Mouse (Mus musculus) adipocyte (in vitro differentiated cells): ENCODE data around the gene 4930558K02Rik.

ENCODE experiments used
- DNase-seq: peaks from one replicate; pipeline ENCODE4 v3.0.0-alpha.2; 2016; ENCODE audit warnings: low spot score

The 4930558K02Rik gene

DNA sequence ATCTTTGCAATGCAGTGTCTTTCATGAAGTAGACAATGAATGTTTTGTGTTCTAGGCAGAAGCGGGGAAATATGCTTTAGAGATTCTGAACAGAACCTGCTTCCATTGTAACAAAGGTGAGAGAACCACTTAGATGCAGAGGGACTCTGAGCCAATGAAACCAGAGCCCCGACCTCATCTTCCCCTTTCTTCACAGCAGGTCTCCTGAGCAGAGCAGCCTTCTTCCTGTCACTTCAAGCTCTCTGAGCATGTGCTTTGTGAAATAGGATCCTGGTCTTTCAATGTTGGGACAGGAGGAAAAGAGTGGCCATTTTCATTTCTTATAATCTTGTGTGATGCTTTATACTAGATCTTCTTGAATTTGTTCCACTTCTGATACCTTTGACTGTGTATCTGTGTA, 79.3 kb downstream of the 4930558K02Rik start:
- no peak for DNase-seq

GRCm38 (mm10) chr1:161897235-161897634, 82.2 kb downstream of the 4930558K02Rik start:
- no peak for DNase-seq

DNA sequence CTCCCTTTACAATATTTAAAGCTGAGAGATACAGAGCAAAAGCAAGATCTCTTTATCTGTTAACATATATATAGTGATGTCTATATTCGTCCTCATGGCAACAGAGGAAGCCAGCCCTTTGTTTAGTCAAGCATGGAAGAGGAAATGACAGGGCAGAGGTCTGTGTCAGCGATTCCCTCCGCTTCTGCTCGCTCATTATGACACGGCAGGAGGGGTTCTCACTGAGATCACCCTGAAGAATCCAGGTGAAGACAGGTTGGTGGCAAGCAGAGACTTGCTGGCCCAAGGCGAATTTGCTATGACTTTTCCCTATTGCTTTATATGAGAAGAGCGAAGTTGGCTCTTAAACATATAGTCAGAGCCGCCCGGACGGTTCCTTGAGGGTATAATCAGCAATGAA, 83.3 kb downstream of the 4930558K02Rik start:
- DNase-seq: no peak

DNA sequence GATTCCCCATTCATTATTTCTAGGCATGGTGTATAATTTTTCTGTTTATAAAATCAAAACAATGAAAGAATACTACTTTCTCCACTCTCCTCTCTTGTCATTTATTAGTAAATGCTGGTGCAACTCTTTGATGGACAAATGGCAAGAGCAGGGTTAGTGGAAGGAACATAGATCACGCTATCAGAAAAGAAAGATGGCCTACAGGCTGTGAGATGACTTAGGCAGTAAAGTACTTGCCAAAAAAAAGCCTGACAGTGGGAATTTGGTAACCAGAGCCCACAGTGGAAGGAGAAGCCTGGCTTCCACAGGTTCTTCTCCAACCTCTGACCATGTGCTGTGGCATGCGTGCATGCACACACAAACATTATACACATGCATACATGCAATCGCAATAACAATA, 84.4 kb downstream of the 4930558K02Rik start:
- no peak for DNase-seq

DNA sequence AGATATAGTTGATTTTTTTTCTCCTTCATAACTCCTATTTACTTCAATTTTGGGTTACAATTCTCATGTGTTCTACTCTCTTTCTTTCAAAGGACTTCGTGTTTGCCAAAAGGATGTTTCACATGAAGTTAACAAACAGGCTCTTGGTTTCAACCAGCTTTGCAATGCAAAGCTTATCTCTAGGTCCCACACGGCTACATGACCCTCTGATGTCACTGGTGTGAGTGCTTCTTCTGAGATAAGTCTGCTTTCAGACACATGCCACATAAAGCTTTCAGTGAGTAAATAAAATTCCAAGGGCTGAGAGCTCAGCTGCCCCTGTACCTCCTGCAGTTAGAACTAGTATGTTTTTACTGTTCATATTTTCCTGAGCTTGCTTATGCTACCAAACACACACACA, 84.9 kb downstream of the 4930558K02Rik start:
- no peak for DNase-seq

- DNase-seq: no peak
These were observed 85.3 kb downstream of the 4930558K02Rik start for GRCm38 (mm10) chr1:161894126-161894525.
